Mouse (Mus musculus) 416B (cell line): ENCODE measurements at regions not wholly inside any gene's neighbourhood (a gene's known extent, or its start where the extent isn't known, plus 50 kb on each side); places are given as distances from the start of the nearest gene placed in this dataset.
A peak's percentile ranks its signal among the peaks of the same experiment; 100 is the strongest.

Experiments
- DNase-seq: peaks from one replicate; pipeline ENCODE4 v3.0.0; 2011; ENCODE audit warnings: low read depth

GRCm38 (mm10) chr4:37566226-37566625, 614.7 kb upstream of the Lingo2 start:
- DNase-seq: no peak

GRCm38 (mm10) chr4:37560209-37560608, 608.7 kb upstream of the Lingo2 start:
- peak; percentile 29 for DNase-seq

GRCm38 (mm10) chr4:37546001-37546400, 594.5 kb upstream of the Lingo2 start:
- no peak for DNase-seq

GRCm38 (mm10) chr4:37507732-37508131, 556.2 kb upstream of the Lingo2 start:
- DNase-seq: peak; percentile 10
